Mouse (Mus musculus) erythroblast, embryonic 14.5 days (primary cell): ENCODE measurements around the gene Morn4. TPM values are rescaled to one million over a fixed set of nuclear protein-coding genes. Genes with fewer than 3 reads are reported as not detected.

Experiments used
- H3K27me3 ChIP-seq: 2 replicates; pipeline ENCODE4 v1.6.1; 2012; ENCODE audit warnings: inconsistent platforms; ENCODE audit not compliant: control insufficient read depth
- H3K36me3 ChIP-seq: 2 replicates; pipeline ENCODE4 v1.6.1; 2012; ENCODE audit warnings: mild to moderate bottlenecking, inconsistent platforms; ENCODE audit not compliant: control insufficient read depth
- H3K4me1 ChIP-seq: 2 replicates; pipeline ENCODE4 v1.6.1; 2012; ENCODE audit warnings: inconsistent platforms; ENCODE audit not compliant: control insufficient read depth
- H3K4me3 ChIP-seq: replicated peaks from 2 replicates; pipeline ENCODE3; 2012; ENCODE audit warnings: moderate library complexity, mild to moderate bottlenecking, inconsistent platforms
- H3K9me3 ChIP-seq: 2 replicates; pipeline ENCODE4 v1.6.1; 2012; ENCODE audit warnings: low read length, inconsistent platforms, mixed read lengths; ENCODE audit not compliant: control insufficient read depth
- TAL1 ChIP-seq: IDR thresholded peaks from 3 replicates; pipeline ENCODE4 v1.6.1; 2012; ENCODE audit warnings: low read length, inconsistent platforms, mixed read lengths
- polyA plus RNA-seq: library from polyadenylated mRNA; stranded (reverse); fragments of >175 nt; gene quantifications from 2 replicates; pipeline ENCODE4 v1.2.3, GENCODE M21; 2012

The Morn4 gene
- polyA plus RNA-seq, 1 experiment: 0.10 TPM

DNA sequence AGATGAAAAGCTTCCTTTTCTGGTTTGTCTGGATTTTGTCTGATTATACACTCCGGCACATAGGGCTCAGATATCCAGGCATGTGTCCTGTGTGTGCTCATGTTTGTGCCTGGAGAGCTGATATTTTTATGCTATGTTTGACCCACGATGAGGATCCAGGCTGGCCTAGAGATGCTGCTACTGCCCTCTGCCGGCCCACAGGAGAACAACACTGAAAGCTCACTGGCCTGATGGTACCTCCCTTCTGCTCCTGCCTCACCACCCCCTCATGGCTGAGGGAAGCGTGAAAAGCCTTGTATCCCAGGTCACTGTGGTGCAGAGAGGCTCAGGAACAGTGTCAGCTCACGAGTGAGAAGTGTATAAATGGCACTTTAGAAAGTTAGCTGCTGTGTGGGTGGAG is 60.0 kb downstream of the Morn4 start:
- no peak for TF ChIP-seq TAL1
- Histone ChIP-seq H3K4me1 (no peaks in the 10 kb centered on the region), H3K27me3 (no peaks in the 10 kb centered on the region), H3K36me3 (no peaks in the 10 kb centered on the region), H3K9me3 (no peaks in the 10 kb centered on the region), H3K4me3 (no peak overlapping the region)

Other genes starting within 250 kb of the Morn4 start
- 8.4 and 10.4 TPM in 2 replicates for gene Frat2, start 238.2 kb downstream of the Morn4 start, polyA plus RNA-seq
- 1.1 TPM in 2 replicates for gene Rrp12, start 190.2 kb downstream of the Morn4 start, polyA plus RNA-seq
- 6.9 and 7.3 TPM in 2 replicates for gene Pgam1, start 174.4 kb downstream of the Morn4 start, polyA plus RNA-seq
- gene Exosc1, start 152.9 kb downstream of the Morn4 start, polyA plus RNA-seq: 0.70 and 0.94 TPM in 2 replicates
- gene Zdhhc16, start 152.9 kb downstream of the Morn4 start, polyA plus RNA-seq: 3.1 and 3.2 TPM in 2 replicates
- gene Mms19, start 105.2 kb downstream of the Morn4 start, polyA plus RNA-seq: 0.54 and 0.65 TPM in 2 replicates
- 0.10 and 0.30 TPM in 2 replicates for gene Ubtd1, start 104.6 kb downstream of the Morn4 start, polyA plus RNA-seq
- 0.12 TPM in 1 of 2 replicates, not detected in the other for gene Ankrd2, start 50.4 kb downstream of the Morn4 start, polyA plus RNA-seq
- gene Hoga1, start 40.7 kb downstream of the Morn4 start, polyA plus RNA-seq: not detected in 2 replicates
- not detected in 2 replicates for gene 4933411K16Rik, start 34.1 kb downstream of the Morn4 start, polyA plus RNA-seq
- gene Pi4k2a, start 4.1 kb upstream of the Morn4 start, polyA plus RNA-seq: 1.7 and 1.8 TPM in 2 replicates
- 1.3 and 1.7 TPM in 2 replicates for gene Avpi1, start 42.7 kb upstream of the Morn4 start, polyA plus RNA-seq
- 0.05 TPM in 2 replicates for gene Marveld1, start 61.0 kb upstream of the Morn4 start, polyA plus RNA-seq
- 0.67 and 0.73 TPM in 2 replicates for gene Zfyve27, start 77.6 kb upstream of the Morn4 start, polyA plus RNA-seq
- gene Sfrp5, start 115.9 kb upstream of the Morn4 start, polyA plus RNA-seq: not detected in 2 replicates
- gene Golga7b, start 161.2 kb upstream of the Morn4 start, polyA plus RNA-seq: not detected in 2 replicates